Mouse (Mus musculus) Muller cell, postnatal 12 days (primary cell): ENCODE measurements around the gene Zfyve26.
"Not testable (repeated sequence)": the region's sequence is repeated elsewhere in the genome, so short reads cannot be mapped to it uniquely, and the experiment has no call there.

Experiments
- DNase-seq: peaks from one replicate; pipeline ENCODE4 v3.0.0-alpha.2; 2015; ENCODE audit errors: inconsistent ontology term

The Zfyve26 gene

DNA sequence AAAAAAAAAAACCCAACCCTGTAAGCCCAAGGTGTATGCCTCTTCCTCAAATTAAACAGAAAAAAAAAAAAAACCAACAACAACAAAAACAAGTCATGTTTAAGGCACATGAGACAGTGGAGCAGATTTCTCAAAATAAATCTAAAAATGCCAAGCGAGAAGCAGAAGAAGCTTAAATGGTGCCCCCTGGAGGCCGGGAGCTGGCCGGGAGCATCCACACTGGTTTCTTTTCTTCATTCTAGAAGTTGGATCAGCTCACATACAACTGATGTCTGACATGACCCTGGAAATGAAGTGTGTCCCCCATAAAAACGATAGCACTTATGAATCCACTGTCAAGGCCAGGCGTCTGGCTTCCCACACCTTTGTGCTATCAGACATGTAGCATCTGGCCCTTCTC lies 35.1 kb downstream of the Zfyve26 start:
- peak; percentile 47 for DNase-seq

DNA sequence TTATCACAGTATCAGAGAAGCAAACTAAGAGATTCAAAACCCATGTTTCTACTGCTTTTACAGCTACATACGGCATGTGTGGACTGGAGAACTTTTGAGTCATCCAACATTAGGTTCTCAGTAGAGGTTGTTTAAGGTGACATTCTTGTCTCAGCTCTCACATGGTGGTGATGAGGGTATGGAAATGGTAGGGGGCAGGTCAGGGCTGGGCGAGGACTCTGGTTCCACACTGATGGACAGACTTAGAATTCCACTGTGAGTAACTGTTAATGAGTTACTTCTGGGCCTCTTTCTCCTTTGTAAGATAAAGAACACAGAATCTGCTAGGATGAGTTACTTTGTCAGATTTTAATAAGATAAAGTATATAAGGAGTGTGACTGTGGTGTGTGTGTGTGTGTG lies 36.0 kb downstream of the Zfyve26 start:
- no peak for DNase-seq

DNA sequence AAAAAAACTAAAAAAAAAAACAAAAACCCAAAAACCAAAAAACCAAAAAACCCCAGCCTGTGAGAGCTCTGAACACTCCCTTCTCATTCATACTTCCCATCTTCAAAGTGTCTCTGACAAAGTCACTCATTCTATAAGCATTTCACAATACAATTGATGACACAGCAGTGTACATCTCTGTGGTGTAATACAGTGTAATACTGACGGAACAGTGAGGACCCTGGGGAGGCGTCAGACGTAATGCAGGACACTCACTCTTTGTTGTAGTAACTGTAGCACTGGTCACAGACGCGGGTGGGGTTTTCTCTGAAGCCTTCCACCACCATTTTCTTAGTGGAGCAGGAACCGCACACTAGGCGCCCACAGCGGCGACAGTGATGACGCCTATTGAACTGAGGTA lies 41.1 kb downstream of the Zfyve26 start:
- no peak for DNase-seq

DNA sequence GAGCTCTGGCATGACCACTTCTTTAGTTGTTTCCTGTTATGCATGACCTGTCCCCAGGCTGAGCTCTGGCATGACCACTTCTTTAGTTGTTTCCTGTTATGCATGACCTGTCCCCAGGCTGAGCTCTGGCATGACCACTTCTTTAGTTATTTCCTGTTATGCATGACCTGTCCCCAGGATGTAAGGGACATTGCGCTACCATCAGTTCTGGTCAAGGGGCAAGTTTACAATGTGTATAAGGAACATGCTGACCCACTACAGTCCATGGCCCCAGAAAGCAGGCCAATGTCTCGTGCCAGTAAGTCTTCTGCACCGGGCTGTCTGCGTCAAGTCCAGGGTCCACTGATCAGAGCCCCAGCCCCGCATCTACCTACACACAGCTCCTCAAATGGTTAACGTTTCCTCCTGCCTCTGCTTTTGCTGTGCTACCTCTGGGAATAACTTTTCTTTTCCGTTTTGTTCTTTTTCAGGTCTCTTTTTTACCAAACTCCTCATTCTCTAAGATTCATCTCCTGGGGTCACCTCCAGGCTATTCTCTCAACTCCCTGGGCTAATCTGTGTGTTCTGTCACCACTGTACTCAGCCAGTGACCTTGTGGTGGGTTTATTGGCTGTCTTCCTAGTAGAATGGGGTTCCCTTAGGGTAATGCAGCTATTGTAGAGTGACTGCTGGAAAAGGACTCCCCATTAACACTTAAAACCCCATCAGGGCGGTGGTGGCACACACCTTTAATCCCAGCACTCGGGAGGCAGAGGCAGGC lies 42.6 kb downstream of the Zfyve26 start:
- DNase-seq = no peak

DNA sequence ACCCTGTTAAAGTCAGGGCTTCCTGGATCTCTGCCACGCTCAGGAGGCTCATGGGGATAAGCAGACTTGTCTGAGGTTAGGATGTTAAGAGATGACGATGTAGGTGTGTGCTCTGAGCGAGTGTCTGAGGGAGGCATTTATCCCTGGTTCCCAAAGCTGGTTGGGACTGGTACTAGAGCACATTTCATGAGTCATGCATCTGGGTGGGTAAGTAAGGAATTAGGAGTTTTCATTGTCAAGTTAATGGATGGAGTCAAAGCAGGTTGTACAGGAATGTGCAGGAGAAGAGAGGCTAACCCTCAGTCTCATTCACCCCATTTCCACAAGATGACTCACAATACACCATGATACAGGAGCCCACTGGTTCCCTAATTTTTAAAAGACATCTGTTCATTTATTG lies 48.0 kb downstream of the Zfyve26 start:
- DNase-seq = no peak

DNA sequence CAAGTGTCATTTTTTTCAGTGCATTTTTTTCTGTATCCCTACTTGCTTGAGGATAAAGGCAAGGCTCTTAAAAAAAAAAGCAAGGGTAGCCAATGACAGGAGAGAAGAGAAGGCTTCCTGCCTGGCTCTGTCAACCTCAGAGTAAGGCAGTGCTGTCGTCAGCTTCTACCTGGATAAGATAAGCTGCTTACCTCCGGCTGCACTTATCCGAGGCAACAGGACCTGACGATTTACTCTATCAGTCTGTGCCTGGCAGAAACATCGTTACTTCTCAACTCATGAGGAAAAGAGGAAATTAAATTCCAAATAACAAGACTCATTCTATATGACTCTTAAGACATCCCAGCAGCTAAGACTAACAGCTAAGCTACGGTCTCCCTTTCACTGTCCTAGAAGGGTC lies 53.2 kb downstream of the Zfyve26 start:
- DNase-seq = no peak

DNA sequence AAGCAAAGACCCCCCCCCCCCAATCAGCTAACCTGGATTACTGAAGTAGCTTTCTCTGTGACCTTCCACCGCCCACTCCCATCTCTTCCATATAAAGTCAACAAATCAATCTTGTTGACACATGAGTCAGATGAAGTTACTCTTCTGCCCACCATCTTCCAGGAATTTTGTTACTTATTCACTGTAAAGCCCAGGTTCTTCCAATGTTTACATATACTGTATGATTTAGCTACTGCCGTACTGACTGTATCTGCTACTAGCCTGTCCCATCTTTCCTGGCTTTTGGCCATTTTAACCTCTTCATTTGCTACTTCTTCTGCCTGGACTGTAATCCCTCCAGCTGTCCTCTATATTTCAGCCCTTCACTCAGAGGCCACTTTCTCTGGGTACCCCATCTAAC lies 54.1 kb downstream of the Zfyve26 start:
- DNase-seq = no peak

DNA sequence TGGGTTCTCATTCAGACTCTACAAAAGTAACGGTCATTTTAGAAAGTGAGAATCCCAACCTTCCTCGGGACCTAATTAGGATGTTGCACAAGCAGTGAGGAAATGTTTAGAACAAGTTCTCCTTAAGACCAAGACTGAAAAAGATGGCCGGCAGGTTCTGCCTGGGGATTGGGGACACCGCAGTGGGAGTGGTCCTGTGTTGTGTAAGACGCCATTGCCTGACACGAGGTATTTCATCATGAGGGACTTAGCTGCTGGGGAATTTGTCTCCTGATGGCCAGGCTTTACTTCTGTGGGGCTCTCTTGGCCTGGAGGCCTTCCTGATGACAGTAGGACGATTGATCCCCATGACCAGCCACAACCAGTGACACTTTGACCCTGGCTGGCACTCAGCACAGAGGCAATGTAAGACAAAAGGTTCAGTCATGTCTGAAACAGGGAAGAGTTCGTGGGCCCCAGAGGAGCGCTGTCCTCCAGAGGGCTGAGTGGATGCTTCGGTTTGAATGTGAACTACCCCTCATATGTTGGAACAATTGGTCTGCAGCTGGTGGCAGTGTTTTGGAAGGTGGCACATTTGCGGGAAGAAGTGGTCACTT lies 60.5 kb downstream of the Zfyve26 start:
- peak; percentile 64 for DNase-seq

DNA sequence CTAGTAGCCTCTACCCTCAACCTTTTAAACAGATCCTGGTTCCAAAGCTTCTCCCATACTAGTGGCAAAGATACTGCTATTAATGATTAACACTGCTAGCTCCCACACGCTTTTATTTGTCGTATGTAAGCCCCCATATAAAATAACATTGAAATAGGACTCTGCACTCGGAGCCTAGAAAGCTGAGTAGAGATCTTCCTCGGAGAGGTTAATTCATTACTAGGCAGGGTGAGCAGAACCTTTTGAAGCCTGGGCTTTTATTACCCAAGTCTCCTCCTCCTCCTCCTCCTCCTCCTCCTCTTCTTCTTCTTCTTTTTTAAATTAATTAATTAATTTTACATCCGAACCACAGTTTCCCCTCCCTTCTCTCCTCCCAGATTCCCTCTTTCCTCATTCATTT lies 78.6 kb downstream of the Zfyve26 start:
- DNase-seq = no peak

DNA sequence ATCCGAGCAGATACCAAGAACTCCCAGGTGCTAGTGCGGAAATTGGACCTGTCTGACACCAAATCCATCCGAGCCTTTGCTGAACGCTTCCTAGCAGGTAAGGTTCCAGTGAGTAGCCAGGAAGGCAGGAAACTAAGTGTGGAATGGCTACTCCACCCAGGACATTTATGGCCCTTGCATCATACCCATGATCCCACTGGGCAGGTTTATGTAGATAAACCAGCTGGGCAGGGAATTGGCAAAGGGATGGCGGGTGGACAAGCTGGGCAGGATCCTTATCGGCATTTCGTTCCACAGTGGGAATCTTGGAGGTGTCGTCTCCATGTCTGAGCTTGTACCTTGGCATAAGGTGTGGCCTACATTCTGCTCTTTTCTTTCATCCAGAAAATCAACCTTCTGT lies 84.7 kb downstream of the Zfyve26 start:
- DNase-seq = no peak

DNA sequence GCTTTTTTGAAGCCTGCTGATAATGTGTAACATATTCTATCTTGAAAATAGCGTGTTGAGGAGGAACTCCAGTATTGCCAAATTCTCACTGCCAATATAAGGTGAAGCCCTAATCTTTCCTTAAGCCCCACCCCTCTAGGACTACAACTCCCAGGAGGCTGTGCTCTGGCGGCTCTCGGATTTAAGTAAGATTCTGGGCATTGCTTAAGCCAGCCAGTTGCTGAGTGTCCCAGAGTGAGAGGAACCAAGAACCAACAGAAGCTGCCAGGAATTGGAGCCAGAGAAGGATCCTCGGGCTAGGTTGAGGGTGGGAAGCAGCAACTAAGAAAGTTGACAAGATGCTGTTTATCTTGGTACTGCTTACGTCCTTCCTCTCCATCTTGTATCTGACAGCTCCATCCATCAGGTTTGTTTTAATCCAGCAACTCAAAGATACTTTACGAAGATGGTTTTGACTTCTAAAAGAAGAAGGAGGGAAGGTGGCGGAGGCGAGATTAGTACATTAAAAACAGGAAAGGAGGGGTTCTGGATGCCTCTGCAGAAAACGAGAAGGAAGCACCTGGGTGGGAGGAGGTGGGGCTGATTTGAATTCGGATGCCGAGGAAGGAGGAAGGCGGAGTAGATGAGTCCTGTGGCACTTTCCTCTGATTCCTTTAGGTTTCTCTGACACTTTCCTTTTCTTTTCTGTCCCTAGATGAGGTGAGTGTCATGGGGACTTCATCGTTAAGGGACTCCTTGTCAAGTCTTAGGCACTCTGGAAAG lies 87.2 kb downstream of the Zfyve26 start, which contains the start of gene Rdh12:
Gene Rdh12 (plus strand): TSS at position 212 of the 762 bp plus-strand sequence.
- DNase-seq = peak; percentile 48

DNA sequence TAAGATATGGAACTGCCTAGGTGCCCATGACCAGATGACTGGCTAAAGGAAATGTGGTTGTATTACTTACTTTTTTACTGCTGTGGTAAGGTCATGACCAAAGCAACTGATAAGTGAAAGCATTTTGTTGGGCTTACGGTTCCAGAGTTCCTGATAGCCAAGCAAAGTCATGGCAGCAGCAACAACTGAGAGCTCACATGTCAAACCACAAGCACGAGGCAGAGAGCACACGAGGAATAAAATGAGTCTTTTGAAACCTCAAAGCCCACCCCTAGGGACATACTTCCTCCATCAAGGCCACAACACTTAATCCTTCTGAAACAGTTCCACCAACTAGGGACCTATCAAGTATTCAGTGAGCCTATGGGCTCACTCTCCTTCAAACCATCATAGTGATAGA lies 94.2 kb downstream of the Zfyve26 start:
- DNase-seq = no peak

DNA sequence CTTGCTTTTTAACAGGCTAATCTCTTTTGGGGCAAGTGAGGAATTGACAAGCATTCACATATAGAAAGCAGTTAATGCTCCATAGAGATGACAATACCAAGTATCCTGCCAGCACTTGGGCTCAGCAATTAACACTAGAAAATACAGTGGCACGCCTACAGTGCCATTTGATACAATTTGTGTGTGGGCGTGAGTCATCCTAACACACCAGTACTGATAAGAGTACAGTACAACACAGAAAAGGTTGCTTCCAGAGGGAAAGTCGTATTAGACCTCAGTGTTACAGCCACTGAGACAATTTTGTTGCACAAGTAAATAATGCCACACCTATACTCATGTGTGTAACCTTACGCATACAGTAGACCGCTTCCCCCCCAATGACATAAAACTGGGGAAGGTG lies 99.0 kb downstream of the Zfyve26 start:
- DNase-seq = no peak

DNA sequence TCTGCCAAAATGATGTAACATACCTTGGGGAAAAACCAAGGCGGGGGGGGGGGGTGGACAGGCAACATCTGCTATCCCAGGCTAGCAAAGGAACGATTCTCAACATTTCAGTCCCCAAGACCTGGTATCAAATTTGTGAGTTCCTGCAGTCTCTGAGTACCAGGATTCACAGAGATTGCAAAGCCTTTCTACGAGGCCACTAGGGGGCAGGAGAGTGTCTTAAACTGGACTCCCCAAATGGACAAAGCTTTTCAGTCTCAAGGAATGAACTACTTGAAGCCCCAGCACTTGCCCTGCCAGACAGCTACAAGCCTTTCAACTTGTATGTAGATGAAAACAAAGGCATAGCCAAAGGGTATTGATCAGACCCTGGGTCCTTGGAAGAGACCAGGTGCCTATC lies 102.7 kb downstream of the Zfyve26 start:
- peak; percentile 49 for DNase-seq

DNA sequence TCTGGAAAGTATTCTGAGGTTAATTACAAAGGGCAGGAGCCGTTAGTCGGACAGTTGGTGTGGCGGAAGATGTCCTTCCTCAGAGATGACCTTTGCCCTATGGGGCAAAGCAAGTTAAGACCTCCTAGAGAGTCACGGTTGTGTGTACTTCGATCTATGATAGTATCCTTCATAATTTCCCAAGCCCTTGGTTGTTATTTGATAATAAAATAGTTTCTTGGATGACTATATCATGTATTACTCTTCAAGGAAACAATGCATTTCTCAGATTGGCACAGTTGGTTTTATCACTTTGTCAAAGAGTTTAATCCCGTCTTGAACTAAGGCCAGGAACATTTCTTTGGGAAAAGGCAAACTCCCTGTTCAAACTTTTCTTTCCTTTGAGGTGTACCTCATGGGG lies 103.9 kb downstream of the Zfyve26 start, which contains the start of gene Rdh11:
Gene Rdh11 (minus strand): TSS at position 101 of the 400 bp plus-strand sequence.
- no peak for DNase-seq

DNA sequence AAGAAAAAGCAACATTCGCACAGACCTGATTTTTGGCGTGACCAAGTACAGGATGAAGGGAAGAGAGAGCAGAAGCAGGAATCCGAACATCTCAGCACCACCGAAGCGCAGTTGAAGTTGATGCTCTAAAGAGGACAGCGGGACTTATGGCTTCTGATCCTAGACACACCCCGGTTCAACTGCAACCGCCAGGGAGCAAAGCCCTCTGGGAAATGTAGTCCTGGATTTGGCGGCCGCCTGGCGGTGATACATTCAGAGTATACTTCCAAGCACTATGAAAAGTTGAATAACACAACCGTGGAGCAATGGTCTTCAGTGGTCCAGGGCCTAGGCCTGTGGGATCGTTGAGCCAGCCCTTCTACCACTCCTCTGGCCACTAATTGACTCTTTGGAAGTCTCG lies 104.4 kb downstream of the Zfyve26 start:
- peak; percentile 79 for DNase-seq

DNA sequence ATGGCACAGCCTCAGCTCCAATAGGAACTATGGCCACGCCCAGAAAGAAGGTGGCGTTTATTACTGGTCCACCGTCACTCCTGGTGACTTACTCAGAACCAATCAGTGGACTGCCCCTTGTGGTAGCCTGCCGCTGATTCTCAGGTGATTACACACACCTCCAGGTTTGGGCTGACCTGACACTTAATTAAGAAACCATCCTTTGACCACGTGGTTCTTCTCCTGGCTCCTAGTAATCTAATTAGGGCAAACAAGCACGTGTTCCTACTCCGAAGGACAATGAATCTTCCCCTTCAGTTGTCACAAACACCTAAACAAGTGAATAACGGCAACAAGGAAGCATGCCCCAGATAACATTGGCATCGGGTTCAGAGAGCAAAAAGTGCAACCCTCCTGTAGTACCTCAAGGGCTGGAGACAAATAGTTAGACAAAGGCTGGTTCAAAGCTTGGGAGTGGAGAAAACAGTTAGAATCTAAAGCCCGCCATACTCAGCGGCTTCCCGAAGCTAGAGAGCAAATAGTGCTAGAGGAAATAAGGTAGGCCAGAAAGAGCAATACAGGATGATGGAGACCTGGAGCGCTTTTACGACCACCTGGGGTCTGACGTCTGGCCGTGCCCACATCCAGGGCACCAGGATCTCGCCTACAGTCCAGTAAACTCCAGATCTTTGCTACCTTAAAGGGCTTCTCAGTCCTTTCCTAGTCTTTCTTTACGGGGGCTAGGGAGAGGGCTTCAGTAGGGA lies 105.0 kb downstream of the Zfyve26 start:
- peak; percentile 66 for DNase-seq

DNA sequence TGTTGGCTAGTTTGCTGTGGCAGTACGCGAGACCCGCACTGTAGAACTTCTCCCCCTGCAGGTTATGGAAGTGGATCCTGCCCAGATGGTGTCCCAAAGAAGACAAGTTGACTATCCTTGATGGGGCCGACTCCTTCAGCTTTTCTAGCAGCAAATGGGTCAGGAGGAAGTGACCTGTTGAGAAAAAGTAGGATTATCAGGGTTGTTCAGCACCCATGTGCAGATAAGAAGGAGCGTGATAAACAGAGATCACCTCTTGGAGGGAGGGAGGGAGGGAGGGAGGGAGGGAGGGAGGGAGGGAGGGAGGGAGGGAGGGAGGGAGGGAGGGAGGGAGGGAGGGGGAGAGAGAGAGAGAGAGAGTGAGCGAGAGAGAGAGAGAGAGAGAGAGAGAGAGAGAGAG lies 110.9 kb downstream of the Zfyve26 start:
- not testable (repeated sequence) for DNase-seq
